Mouse (Mus musculus): ENCODE results near the gene Zswim8.

Zswim8 gene

DNA sequence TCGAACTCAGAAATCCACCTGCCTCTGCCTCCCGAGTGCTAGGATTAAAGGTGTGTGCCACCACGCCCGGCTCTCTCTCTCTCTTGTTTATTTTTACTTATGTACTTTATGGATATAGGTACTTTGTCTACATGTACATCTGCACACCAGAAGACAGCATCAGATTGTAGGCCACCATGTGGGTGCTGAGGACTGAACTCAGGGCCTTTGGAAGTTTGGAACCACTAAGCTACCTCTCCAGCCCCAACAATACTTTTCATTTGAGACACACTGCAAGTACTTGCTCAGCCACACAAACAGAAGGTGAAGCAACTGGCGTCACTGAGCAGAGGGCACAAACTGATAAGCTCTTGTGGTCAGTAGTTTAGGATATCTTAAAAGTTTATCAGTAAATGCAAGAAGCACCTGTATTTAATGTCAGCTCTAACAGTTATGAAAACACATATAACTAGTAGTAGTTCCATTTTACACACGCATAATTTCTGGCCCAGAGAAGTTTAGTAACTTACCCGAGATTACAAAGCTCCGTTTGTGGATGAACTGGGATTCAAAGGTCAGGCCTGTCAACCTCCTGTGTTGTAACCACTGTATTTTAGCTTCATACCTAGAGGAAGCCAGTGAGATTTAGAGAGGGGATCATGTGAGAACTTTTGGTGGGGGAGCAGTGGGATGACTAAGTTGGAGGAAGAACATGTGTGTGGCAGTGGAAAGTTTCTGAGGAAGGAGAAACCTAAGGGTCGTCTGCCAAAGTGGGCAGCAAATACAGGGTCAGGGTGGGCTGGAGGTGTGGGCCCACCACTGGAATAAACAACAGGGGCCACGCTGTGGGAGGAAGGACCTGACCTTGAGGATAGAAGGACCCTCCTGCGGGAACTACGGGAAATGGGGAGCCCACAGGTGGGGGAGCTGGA, 25.9 kb downstream of the Zswim8 start:
- WGBS: 48% methylated on average over 12 of the region's 12 CpGs

DNA sequence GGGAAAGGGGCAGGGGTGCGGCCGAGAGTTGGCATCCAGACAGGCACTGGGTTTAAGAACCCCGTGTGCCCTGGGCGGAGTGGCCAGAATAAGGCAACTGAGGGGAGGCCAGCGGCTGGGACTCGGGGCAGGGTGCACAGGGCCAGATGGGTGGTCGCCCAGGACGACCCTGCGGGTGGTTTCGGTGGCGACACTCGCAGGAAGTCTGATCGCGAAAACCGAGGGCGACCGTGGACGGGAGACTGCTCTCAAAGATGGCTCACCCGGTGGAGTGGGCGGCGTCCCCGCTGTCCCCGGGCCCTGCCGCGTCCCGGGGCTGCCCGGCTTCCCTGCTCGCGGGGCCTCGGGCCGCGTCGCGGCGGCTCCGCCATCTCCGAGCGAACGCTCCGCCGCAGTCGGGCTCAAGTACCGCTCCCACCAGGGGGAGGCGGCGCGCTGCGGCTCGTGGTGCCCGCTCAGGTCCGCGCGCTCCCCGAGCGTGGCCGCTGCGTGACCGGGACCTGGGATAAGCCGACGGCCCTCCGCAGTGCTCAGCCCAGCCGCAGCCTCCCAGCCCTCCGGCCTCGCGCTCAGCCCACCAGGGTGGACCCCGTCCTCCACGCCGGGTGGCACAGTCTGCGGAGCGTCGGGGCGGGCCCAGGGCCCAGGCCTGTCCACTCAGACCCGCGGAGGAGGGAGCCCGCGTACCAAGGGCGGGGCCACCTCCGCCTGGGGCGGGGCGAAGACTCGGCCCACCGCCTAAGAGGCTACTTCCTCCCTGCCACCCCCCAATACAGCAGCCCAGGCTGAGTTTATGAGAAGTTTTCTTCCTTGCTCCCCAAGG, 26.8 kb downstream of the Zswim8 start, which contains the start of gene Ndst2:
TSS of gene Ndst2 (minus strand) at position 611 of the 823 bp plus-strand sequence.
- under 1% methylated on average over 80 of the region's 81 CpGs for WGBS

- WGBS: 50% methylated on average over 2 of the region's 2 CpGs
Observed at GRCm38 (mm10) chr14:20735052-20735451, 27.7 kb downstream of the Zswim8 start.

- 75% methylated on average over 13 of the region's 13 CpGs for WGBS
Observed at GRCm38 (mm10) chr14:20735892-20736390, 28.6 kb downstream of the Zswim8 start.

DNA sequence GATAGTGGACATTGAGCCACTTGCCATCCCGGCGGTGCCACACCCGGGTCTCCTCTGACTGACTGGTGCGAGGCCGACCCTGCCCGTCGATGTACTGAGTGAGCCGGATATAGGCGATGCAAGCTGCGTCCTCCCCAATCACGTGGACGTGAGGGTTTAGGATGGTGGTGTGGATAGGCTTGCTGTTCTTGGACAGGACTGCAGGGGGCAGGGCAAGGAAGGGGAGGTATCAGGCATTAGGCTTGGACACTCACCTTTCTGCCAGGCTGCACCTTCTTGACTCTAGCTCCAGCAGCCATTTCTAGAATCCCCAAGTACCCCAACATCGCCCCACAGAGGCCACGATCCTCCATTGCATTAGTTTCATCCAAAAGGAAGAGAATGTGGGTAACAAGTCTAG, 30.0 kb downstream of the Zswim8 start:
- WGBS: 22% methylated on average over 14 of the region's 14 CpGs

DNA sequence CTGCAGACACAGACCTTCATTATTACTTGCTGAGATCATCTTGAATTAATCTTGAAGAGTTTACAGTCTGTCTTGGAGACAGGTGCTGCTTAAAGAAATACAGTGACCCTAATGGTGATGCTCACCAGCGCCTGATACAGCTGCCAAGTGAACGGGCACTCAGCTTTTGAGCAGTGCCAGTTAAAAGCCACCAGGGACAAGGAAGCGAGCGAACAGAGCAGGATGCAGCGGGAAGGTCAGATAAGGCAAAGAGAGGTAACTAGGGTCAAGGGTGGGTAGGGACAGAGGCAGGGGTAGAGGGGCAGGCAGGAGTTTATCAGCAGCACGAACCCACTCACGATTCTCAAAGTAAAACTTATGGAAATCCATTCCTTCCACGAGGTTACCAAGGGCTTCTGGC, 31.2 kb downstream of the Zswim8 start:
- 87% methylated on average over 8 of the region's 8 CpGs for WGBS

DNA sequence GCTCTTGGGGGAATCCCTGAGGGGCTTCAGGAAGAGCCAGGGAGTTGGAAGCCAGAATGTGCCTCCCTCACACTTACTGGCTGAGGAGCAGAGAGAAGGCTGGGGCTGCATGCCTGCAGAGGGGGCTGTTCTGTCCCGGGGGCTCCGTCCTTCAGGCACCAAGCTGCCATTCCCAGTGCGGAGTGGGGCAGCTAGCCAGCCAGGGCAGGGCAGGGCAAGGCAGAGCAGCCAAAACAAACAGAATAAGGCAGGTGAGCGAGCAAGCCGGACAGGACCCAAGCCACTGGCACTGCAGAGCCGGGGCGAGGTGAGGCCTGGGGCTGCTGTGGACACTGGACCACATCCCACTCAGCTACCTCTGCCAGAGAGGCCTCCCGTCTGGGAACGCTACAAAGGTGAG, 33.9 kb downstream of the Zswim8 start:
- 88% methylated on average over 9 of the region's 9 CpGs for WGBS

DNA sequence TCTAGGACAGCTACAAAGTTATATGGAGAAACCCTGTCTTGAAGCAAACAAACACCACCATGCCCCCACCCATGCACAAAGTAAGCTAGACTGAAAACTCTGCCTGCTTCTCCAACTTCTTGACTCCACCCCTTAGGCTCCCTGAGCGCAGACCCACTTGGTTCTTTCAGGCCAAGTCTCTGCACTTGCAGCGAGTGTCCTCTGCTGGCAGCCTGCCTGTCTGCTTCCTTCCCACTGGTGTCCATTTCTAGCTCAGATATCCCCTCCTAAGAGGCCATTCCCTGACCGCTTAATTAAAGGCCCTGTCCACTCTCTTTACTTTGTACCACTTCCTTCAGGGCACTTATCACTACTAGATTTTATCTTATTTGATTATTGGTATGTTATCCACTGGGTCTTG, 36.3 kb downstream of the Zswim8 start:
- WGBS: 63% methylated on average over 3 of the region's 3 CpGs

DNA sequence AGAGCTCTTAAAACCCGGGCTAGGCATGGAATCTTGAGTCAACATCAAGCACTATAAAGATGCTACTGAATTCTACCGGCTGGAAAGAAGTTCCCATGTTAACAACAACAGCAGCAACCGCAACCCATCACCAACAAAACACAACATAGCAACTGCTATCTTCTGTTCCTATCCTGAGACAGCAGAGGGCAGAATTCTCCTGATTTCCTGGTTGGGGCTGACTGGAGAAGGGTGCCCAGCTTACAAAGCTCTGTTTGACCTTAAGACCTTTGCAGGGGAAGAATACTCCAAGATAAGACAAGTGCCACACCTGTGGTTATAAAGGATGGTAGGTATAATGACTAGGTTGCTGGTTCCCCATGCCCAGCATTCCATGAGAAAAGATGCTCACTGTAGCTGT, 39.6 kb downstream of the Zswim8 start:
- WGBS: 62% methylated on average over 3 of the region's 3 CpGs

- WGBS: 46% methylated on average over 4 of the region's 4 CpGs
Observed at GRCm38 (mm10) chr14:20748388-20748787, 41.0 kb downstream of the Zswim8 start.

DNA sequence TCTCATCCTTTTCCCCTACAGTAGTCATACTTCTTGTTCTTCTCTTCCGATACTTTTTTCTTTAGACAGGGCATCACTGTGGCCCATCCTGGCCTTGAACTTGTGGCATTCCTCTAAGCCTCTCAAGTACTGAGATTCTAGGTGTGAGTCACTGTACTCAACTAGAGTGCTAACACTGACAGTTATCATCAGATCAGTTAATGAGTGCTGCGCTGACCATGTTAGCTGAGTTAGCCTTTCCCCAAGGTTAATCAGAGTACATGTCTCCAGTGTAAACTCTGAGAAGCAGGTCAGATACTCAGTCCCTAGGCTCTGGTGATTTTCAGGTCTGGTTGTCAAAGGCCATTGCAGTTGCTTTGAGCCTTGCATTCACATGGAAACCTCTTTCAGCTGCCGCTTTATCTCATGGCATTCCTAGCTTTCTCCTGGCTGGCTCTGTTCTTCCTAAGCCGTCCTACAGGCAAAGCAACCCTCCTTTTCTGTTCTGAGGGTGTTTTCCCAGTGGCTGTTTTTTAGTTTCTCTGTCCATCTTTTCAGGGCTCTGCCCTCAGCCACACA, 42.2 kb downstream of the Zswim8 start:
- 79% methylated on average over 4 of the region's 4 CpGs for WGBS

GRCm38 (mm10) chr14:20750503-20750902, 43.2 kb downstream of the Zswim8 start:
- 88% methylated on average over 5 of the region's 5 CpGs for WGBS

DNA sequence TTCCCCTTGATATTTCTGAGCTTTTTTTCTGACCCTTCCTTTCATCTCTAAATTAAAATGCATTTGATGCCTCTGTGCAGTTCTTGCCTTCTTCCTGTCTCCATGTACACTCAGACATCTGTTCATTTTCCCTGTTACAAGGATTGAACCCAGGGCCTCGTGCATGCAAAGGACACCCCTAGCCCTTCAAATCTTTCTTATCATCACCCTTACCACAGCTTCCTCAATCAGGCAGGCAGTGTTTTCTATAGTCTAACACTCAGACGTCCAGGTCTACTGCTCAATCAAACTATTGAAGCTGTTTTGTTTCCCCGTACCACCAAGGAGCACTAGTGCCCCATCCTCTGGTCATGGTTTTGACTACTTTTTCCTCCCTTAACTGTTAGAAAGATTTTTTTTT, 46.4 kb downstream of the Zswim8 start:
- 81% methylated on average over 3 of the region's 3 CpGs for WGBS

DNA sequence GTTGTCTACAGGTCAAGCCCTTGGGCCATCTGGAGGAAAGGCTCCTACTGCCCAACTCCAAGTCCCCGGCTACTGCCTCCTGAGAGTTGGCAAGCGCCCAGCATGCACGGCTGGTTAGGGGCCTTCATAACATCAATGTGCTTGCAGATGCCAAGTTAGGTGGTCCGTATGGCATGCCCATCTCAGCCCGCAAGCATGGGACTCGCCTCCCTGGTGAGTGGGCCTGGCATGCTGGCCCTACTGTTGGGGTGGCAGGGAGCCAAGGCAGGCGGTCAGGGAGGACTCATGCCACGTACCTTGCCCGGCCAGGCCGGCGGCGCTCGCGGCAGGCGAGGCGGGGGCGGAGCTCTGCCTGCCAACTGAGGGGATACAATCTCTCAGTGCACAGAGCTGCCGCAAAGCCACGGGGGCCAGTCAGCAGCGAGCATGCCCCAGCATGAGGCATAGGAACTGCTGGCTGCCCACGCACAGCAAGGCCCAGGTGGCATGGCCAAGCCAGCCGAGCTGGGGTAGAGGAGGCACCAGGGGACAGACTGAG, 50.1 kb downstream of the Zswim8 start:
- WGBS: 65% methylated on average over 22 of the region's 22 CpGs

DNA sequence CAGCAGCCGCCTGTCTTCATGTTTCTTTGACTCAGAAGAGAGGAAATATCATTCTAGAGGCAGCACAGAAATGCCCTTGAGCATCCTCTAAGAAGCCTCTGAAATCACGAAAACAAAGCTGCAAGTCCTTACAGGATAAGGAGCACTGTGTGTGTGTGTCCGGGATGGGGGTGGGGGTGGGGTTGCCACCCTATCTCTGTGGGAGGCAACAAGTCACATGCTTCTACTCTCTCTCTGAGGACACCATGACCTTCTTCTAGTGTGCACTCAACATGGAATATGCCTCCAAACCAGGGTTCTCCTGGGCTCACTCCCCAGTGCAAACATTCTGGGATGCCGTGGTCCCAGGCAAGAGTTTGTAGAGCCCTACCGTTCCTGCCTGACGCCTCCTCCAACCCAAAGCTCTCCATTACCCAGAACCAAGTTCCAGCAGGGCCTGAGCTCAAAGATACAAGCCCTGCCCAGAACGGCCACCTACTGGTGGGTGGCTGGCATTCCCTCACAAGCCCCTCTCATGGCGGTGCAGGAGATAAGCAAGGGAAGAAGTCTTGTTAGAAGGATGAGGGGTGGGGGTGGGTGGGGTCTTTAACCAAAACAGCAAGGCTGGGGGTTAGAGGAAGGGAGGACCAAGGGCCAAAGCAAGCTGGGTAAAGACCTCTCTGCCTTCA, 51.5 kb downstream of the Zswim8 start:
- WGBS: 73% methylated on average over 8 of the region's 8 CpGs

- WGBS: 82% methylated on average over 5 of the region's 5 CpGs
Observed at GRCm38 (mm10) chr14:20764942-20765341, 57.6 kb downstream of the Zswim8 start.

- WGBS: 18% methylated on average over 12 of the region's 12 CpGs
Observed at GRCm38 (mm10) chr14:20765642-20766258, 58.4 kb downstream of the Zswim8 start.

DNA sequence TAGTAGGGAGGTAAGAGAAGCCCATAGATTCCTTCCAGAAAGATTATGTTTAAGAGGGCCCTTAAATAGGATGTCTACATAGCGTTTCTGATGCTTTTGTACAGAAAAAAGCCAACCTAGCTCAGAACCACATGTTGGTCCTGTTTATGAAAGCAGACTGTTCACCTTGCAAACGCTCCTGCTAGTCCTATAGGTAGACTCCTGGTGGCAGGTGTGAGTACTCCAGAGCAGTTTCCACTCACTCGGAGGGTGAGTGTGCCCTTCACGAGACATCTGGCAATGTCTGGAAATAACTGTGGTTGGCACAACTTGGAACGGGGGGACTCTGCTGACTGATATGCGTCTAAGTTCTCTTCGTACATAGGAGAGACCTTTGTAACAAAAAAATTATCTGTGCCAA, 60.6 kb downstream of the Zswim8 start:
- WGBS: 58% methylated on average over 7 of the region's 7 CpGs

- WGBS: 23% methylated on average over 5 of the region's 5 CpGs
Observed at GRCm38 (mm10) chr14:20768581-20768980, 61.2 kb downstream of the Zswim8 start.

DNA sequence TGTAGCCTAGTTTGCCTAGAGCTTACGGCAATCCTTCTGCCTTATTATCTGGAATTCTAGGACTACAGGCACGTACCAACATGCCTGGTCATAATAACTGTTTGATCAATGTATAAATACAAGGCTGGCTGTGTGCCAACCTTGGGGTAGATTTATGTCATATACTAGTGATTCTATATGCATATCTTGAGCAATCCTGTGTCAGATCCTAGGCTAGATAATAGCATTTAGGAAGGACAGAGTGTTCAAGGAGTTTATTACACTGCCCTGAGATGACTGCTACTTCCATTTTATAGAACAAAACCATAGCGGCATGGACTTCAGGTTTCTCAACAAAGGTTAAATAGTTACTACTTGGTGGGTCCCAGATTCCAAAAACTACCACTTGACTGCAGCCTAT, 64.6 kb downstream of the Zswim8 start:
- WGBS: 92% methylated on average over 3 of the region's 3 CpGs

DNA sequence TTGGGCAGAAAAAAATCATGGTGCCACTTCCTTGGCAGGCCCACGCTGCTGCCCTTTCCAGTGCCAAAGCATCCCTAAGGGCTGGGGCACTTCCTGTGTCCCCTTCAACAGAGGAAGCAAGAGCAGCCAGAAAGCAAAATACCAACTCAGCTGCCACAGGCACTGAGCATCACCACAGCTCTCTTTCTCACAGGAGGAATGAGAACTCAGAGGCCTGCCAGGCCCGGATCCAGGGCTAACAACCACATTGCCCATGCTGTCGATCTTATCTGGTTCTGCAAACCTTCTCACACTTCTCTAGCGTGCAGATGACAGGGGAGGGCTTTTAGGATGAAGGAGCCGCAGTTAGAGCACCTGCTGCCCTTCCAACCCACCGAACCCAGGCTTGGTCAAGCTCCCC, 65.5 kb downstream of the Zswim8 start:
- 62% methylated on average over 6 of the region's 6 CpGs for WGBS
